Mouse (Mus musculus) testis, adult 2 months (tissue): ENCODE data around the gene Dctn1.

Experiments
- CTCF ChIP-seq: fragments of 200-500 bp; IDR thresholded peaks from 2 replicates; pipeline ENCODE4 v1.5.1; 2012; ENCODE audit warnings: low read depth, mild to moderate bottlenecking, inconsistent platforms, low read length, moderate library complexity; ENCODE audit not compliant: control insufficient read depth, insufficient read depth, insufficient replicate concordance
- POLR2A ChIP-seq: fragments of 200-500 bp; IDR thresholded peaks from 2 replicates; pipeline ENCODE4 v1.6.1; 2012; ENCODE audit warnings: low read depth, mild to moderate bottlenecking, inconsistent platforms, low read length, moderate library complexity; ENCODE audit not compliant: control insufficient read depth

- TF ChIP-seq CTCF, result no peak
- TF ChIP-seq POLR2A, result no peak
Observed at GRCm38 (mm10) chr6:83132176-83132919, 33.4 kb upstream of the Dctn1 start.
